Mouse (Mus musculus) hindbrain, postnatal 0 days (tissue): Measurements from ENCODE around the gene Ctla2b. TPM values are rescaled to one million over a fixed set of nuclear protein-coding genes. Genes with fewer than 3 reads are reported as not detected.

Experiments used
- ATAC-seq: fragments of 200-750 bp; cut with Nextera tagmentation; 2 replicates; pipeline ENCODE4 v1.8.0; 2017; ENCODE audit warnings: mild to moderate bottlenecking, moderate TSS enrichment, moderate library complexity
- DNase-seq: peaks from one replicate; pipeline ENCODE4 v3.0.0-alpha.2; 2015; ENCODE audit warnings: low spot score
- H3K27ac ChIP-seq: fragments of 300-500 bp; sonication (generic); 2 replicates; pipeline ENCODE4 v1.5.1; 2014; ENCODE audit warnings: mild to moderate bottlenecking
- H3K27me3 ChIP-seq: fragments of 300-500 bp; sonication (generic); 2 replicates; pipeline ENCODE4 v1.6.1; 2014; ENCODE audit warnings: low read length, mixed read lengths; ENCODE audit not compliant: insufficient read depth
- H3K36me3 ChIP-seq: fragments of 300-500 bp; sonication (generic); 2 replicates; pipeline ENCODE4 v1.6.1; 2014; ENCODE audit warnings: low read length, mixed read lengths; ENCODE audit not compliant: insufficient read depth
- H3K4me1 ChIP-seq: fragments of 300-500 bp; sonication (generic); 2 replicates; pipeline ENCODE4 v1.6.1; 2014; ENCODE audit warnings: antibody characterized with exemption, low read length, mixed read lengths; ENCODE audit not compliant: insufficient read depth
- H3K4me2 ChIP-seq: fragments of 300-500 bp; sonication (generic); 2 replicates; pipeline ENCODE4 v1.6.1; 2014; ENCODE audit warnings: low read depth, mild to moderate bottlenecking, low read length, moderate library complexity, mixed read lengths
- H3K4me3 ChIP-seq: fragments of 300-500 bp; sonication (generic); 2 replicates; pipeline ENCODE4 v1.5.1; 2014; ENCODE audit warnings: low read length
- H3K9ac ChIP-seq: fragments of 300-500 bp; sonication (generic); replicated peaks from 2 replicates; pipeline ENCODE4 v1.6.1; 2014; ENCODE audit warnings: mild to moderate bottlenecking, low read length, moderate library complexity, mixed read lengths
- H3K9me3 ChIP-seq: fragments of 300-500 bp; sonication (generic); 2 replicates; pipeline ENCODE4 v1.6.1; 2016; ENCODE audit warnings: low read length, mixed read lengths
- CTCF ChIP-seq: IDR thresholded peaks from 2 replicates; pipeline ENCODE4 v1.5.1; 2016; ENCODE audit warnings: antibody characterized with exemption, control low read depth, low read depth
- WGBS: fragments of 180-500 bp; shearing (Covaris S2); extraction: QIAGEN DNeasy Blood & Tissue Kit; methylation state at CpG from one replicate; pipeline ENCODE4 v1.1.7; 2014; 5-methylcytosine and 5-hydroxymethylcytosine counted together
- polyA plus RNA-seq: library from polyadenylated mRNA; unstranded; fragments of >200 nt; fragmentation: Nextera tagmentation; extraction: Ambion mirVana; gene quantifications from 2 replicates; pipeline ENCODE4 v1.2.1, GENCODE M21; 2015
- total RNA-seq: library from RNA; depleted of rRNA; stranded (reverse); fragments of >200 nt; gene quantifications from 2 replicates; pipeline ENCODE4 v1.2.3, GENCODE M21; 2014; rRNA removed

Gene Ctla2b
- total and polyA plus RNA-seq, 2 experiments from 2014 or later: 0.84 to 1.3 TPM

- no peak for ATAC-seq
- H3K9ac ChIP-seq: no peak overlapping the region
- H3K9me3 ChIP-seq: no peaks in the 10 kb centered on the region; the same call in 1 of the 2 replicates
- no peak for TF ChIP-seq CTCF
- no peak for DNase-seq
- no peaks in the 10 kb centered on the region for H3K36me3 ChIP-seq
- no peak overlapping the region for H3K4me2 ChIP-seq
- no peaks in the 10 kb centered on the region for H3K4me1 ChIP-seq
- no peak overlapping the region for H3K27ac ChIP-seq
- H3K27me3 ChIP-seq: no peaks in the 10 kb centered on the region
- no peak overlapping the region for H3K4me3 ChIP-seq
- WGBS: 94% methylated on average over 1 of the region's 1 CpGs
Observed at GRCm38 (mm10) chr13:60892301-60892700, 4.9 kb downstream of the Ctla2b start.

- no peaks in the 10 kb centered on the region for H3K9me3 ChIP-seq
- no peak within 1 kb of the TSS for H3K4me3 ChIP-seq
- ATAC-seq: no peak
- no peak within 1 kb of the TSS for H3K27ac ChIP-seq
- WGBS: 63% methylated on average over 1 of the region's 1 CpGs
- no peaks in the 10 kb centered on the region for H3K4me1 ChIP-seq
- H3K27me3 ChIP-seq: no peaks in the 10 kb centered on the region
- H3K36me3 ChIP-seq: no peaks in the 10 kb centered on the region
- no peak for TF ChIP-seq CTCF
- no peak within 1 kb of the TSS for H3K9ac ChIP-seq
- H3K4me2 ChIP-seq: no peak within 1 kb of the TSS
- no peak for DNase-seq
Observed at GRCm38 (mm10) chr13:60864281-60864680, 33.0 kb downstream of the Ctla2b start, which contains the start of gene 4930486L24Rik. Gene 4930486L24Rik (minus strand): TSS chr13:60864475.

- no peak for DNase-seq
- ATAC-seq: no peak
Observed at GRCm38 (mm10) chr13:60848241-60849120, 48.8 kb downstream of the Ctla2b start.

More at GRCm38 (mm10) chr13:60848241-60849120, 48.8 kb downstream of the Ctla2b start:
- Histone ChIP-seq H3K4me1 (no peaks in the 10 kb centered on the region), H3K27me3 (no peaks in the 10 kb centered on the region), H3K27ac (no peak overlapping the region), H3K9ac (no peak overlapping the region), H3K4me2 (no peak overlapping the region), H3K4me3 (no peak overlapping the region), H3K9me3 (no peaks in the 10 kb centered on the region), H3K36me3 (no peaks in the 10 kb centered on the region)
- no peak for TF ChIP-seq CTCF
- WGBS: 83% methylated on average over 4 of the region's 4 CpGs

Other genes starting within 250 kb of the Ctla2b start
- not detected in 2 replicates for gene BC051665, start 111.1 kb downstream of the Ctla2b start, total RNA-seq
- gene BC051665, start 111.1 kb downstream of the Ctla2b start, polyA plus RNA-seq: not detected in 2 replicates
- gene Ctsll3, start 94.6 kb downstream of the Ctla2b start, total RNA-seq: not detected in 2 replicates
- not detected in 2 replicates for gene Ctsll3, start 94.6 kb downstream of the Ctla2b start, polyA plus RNA-seq
- 0.68 TPM in 1 of 2 replicates, not detected in the other for gene 4930486L24Rik, start 33.0 kb downstream of the Ctla2b start, total RNA-seq
- 0.14 TPM in 1 of 2 replicates, not detected in the other for gene 4930486L24Rik, start 33.0 kb downstream of the Ctla2b start, polyA plus RNA-seq
- not detected in 2 replicates for gene Gm49392, start 553 bp downstream of the Ctla2b start, total RNA-seq
- gene Gm49392, start 553 bp downstream of the Ctla2b start, polyA plus RNA-seq: 0.33 TPM in 1 of 2 replicates, not detected in the other
- not detected in 2 replicates for gene Tpbpb, start 7.4 kb upstream of the Ctla2b start, total RNA-seq
- not detected in 2 replicates for gene Tpbpb, start 7.4 kb upstream of the Ctla2b start, polyA plus RNA-seq
- not detected in 2 replicates for gene Gm49393, start 38.1 kb upstream of the Ctla2b start, total RNA-seq
- gene Gm49393, start 38.1 kb upstream of the Ctla2b start, polyA plus RNA-seq: not detected in 2 replicates
- 4.1 TPM in 1 of 2 replicates, not detected in the other for gene Gm49391, start 39.1 kb upstream of the Ctla2b start, total RNA-seq
- gene Gm49391, start 39.1 kb upstream of the Ctla2b start, polyA plus RNA-seq: 0.88 TPM in 2 replicates
- gene Ctla2a, start 39.2 kb upstream of the Ctla2b start, total RNA-seq: 4.3 and 15.3 TPM in 2 replicates
- 38.0 and 40.2 TPM in 2 replicates for gene Ctla2a, start 39.2 kb upstream of the Ctla2b start, polyA plus RNA-seq
- gene Tpbpa, start 44.5 kb upstream of the Ctla2b start, total RNA-seq: not detected in 2 replicates
- not detected in 2 replicates for gene Tpbpa, start 44.5 kb upstream of the Ctla2b start, polyA plus RNA-seq
- gene Ctsj, start 108.5 kb upstream of the Ctla2b start, total RNA-seq: not detected in 2 replicates
- not detected in 2 replicates for gene Ctsj, start 108.5 kb upstream of the Ctla2b start, polyA plus RNA-seq
- not detected in 2 replicates for gene Ctsq, start 143.2 kb upstream of the Ctla2b start, total RNA-seq
- gene Ctsq, start 143.2 kb upstream of the Ctla2b start, polyA plus RNA-seq: not detected in 2 replicates